Mouse (Mus musculus): ENCODE results near the gene Capn5. TPM values are rescaled to one million over a fixed set of nuclear protein-coding genes. Genes with fewer than 3 reads are reported as not detected.

Gene Capn5
- 13.0 and 14.1 TPM in 2 replicates for polyA plus RNA-seq (2015; fragmentation: Nextera tagmentation; extraction: Ambion mirVana)

DNA sequence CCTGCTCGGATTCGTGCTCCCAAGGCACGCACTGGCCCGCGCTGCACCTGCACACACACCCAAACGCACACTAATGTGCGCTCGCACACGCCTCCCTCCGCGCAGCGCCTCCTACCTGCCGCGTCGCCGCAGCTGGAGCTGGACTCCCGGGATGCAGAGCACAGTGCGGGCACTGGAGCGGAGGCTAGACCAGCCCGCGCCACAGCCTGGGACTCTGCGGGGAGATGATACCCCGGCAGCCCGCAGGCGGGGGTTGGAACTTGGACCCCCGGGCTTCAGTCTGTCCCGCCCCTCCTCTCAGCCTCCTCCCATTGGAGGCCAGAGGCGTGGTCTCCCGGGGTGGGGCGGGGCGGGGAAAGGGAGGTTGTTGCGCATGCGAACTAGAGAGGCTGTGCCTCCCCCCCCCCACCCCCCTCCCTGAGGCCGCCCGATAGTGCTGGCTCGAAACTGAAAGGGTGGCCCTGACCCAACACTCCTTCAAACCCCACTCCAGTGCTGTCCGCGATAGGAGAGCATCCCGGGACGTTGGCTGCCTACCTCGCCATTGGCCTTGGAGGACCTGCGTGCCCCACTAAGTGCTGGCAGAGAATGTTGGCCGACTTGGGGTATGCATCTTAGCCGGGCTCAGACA is at the start of gene Capn5:
TSS of gene Capn5 (minus strand) at position 346 of the 631 bp plus-strand sequence.
- WGBS (ENCODE audit: insufficient replicate concordance) = under 1% methylated on average over 42 of the region's 44 CpGs
- peaks cover 55% of the 10 kb centered on the region for H3K4me1 ChIP-seq (ENCODE audit: control insufficient read depth, low read depth, low read length)

DNA sequence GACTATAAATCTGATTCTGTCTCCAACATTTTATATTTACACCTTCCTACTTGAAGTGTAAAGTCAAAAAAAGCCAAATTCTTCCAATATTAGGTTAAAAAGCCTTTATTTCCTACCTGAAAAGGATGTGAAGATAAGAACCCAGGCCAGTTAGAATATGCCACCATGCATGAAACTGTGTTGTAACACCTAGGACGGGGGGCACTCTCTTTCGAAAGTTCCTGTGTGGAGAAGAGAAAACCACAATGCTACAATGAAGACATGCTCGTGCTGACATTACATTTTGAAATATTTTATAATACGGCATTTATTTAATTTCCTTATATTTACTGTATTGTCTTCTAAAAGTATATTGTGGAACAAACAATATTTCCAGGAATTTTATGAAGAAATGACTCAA is 45.7 kb upstream of the Capn5 start:
- no peak overlapping the region for H3K4me3 ChIP-seq (ENCODE audit: low read depth, low read length)
- WGBS (ENCODE audit: insufficient replicate concordance) = 65% methylated on average over 4 of the region's 4 CpGs
- no peak overlapping the region for H3K27ac ChIP-seq (ENCODE audit: low read length)
- no peaks in the 10 kb centered on the region for H3K4me1 ChIP-seq (ENCODE audit: control insufficient read depth, low read depth, low read length)
- H3K36me3 ChIP-seq (ENCODE audit: control insufficient read depth, insufficient read depth) = no peaks in the 10 kb centered on the region; the same call in 1 of the 2 replicates
- H3K9ac ChIP-seq (ENCODE audit: low read depth, low read length) = no peak overlapping the region
- H3K9me3 ChIP-seq (replicated peaks; ENCODE audit: control insufficient read depth, low read length) = no peaks in the 10 kb centered on the region
- ATAC-seq (ENCODE audit: low read depth) = no peak
- no peaks in the 10 kb centered on the region for H3K27me3 ChIP-seq (ENCODE audit: control insufficient read depth, insufficient read depth, low read depth, low read length)
- no peak overlapping the region for H3K4me2 ChIP-seq (ENCODE audit: low read depth, low read length)

More for the DNA sequence above, at the start of gene Capn5:
- Histone ChIP-seq H3K4me2 (ENCODE audit: low read depth, low read length) (peak within 1 kb of the TSS; percentile 92), H3K27me3 (ENCODE audit: control insufficient read depth, insufficient read depth, low read depth, low read length) (no peaks in the 10 kb centered on the region), H3K27ac (ENCODE audit: low read length) (peak within 1 kb of the TSS; percentile 92), H3K9ac (ENCODE audit: low read depth, low read length) (peak within 1 kb of the TSS; percentile 89), H3K36me3 (ENCODE audit: control insufficient read depth, insufficient read depth) (no peaks in the 10 kb centered on the region), H3K4me3 (ENCODE audit: low read depth, low read length) (peak within 1 kb of the TSS; percentile 93), H3K9me3 (replicated peaks; ENCODE audit: control insufficient read depth, low read length) (no peaks in the 10 kb centered on the region)
- peak; percentile 69 for ATAC-seq (ENCODE audit: low read depth)

DNA sequence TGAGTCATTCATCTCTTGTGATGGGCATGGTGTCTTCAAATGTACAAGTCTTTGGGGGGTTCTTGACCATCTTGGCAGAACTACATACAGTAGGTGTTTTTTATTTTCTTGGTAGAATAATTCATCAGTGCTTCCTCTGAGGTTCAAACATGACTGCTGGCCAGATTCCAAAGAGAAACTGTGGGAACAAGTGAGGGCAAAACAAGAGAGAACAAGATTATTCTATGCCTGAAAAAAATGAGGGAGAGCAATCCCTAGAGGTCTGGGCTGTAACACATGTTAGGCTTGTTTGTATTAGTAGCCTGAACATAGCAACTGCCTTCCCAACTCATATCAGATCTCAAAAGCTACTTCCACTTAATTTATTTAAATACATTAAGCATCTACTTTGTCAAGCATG is 38.6 kb upstream of the Capn5 start:
- H3K36me3 ChIP-seq (ENCODE audit: control insufficient read depth, insufficient read depth) = peaks cover 3% of the 10 kb centered on the region; the same call in 1 of the 2 replicates
- no peaks in the 10 kb centered on the region for H3K4me1 ChIP-seq (ENCODE audit: control insufficient read depth, low read depth, low read length)
- no peak for ATAC-seq (ENCODE audit: low read depth)
- H3K4me2 ChIP-seq (ENCODE audit: low read depth, low read length) = no peak overlapping the region
- H3K9ac ChIP-seq (ENCODE audit: low read depth, low read length) = no peak overlapping the region
- H3K4me3 ChIP-seq (ENCODE audit: low read depth, low read length) = no peak overlapping the region
- no peaks in the 10 kb centered on the region for H3K27me3 ChIP-seq (ENCODE audit: control insufficient read depth, insufficient read depth, low read depth, low read length)
- H3K9me3 ChIP-seq (replicated peaks; ENCODE audit: control insufficient read depth, low read length) = no peaks in the 10 kb centered on the region
- H3K27ac ChIP-seq (ENCODE audit: low read length) = no peak overlapping the region

DNA sequence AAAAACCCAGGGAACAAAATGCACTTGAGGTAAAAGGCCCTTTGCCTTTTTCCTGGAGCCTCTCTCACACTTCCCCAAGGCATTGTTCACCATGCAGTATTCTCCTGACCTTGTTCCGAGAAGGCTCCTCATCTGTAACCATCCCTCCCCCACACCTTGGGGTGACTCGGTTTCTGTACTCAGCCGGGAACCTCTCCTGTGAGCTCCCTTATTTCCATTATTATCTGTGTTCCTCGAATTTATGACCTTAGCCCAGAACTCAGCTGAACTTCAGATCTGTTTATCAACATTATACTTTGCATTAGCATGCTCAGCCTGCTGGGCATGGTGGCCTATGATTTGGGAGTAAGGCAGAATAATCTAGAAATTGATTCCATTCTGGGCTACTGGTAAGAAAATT is 24.9 kb upstream of the Capn5 start:
- Histone ChIP-seq H3K9me3 (replicated peaks; ENCODE audit: control insufficient read depth, low read length) (no peaks in the 10 kb centered on the region), H3K9ac (ENCODE audit: low read depth, low read length) (no peak overlapping the region), H3K4me3 (ENCODE audit: low read depth, low read length) (no peak overlapping the region), H3K27me3 (ENCODE audit: control insufficient read depth, insufficient read depth, low read depth, low read length) (no peaks in the 10 kb centered on the region), H3K4me1 (ENCODE audit: control insufficient read depth, low read depth, low read length) (no peaks in the 10 kb centered on the region), H3K36me3 (ENCODE audit: control insufficient read depth, insufficient read depth) (no peaks in the 10 kb centered on the region), H3K4me2 (ENCODE audit: low read depth, low read length) (no peak overlapping the region), H3K27ac (ENCODE audit: low read length) (no peak overlapping the region)
- ATAC-seq (ENCODE audit: low read depth) = no peak
- WGBS (ENCODE audit: insufficient replicate concordance) = 67% methylated on average over 4 of the region's 4 CpGs

DNA sequence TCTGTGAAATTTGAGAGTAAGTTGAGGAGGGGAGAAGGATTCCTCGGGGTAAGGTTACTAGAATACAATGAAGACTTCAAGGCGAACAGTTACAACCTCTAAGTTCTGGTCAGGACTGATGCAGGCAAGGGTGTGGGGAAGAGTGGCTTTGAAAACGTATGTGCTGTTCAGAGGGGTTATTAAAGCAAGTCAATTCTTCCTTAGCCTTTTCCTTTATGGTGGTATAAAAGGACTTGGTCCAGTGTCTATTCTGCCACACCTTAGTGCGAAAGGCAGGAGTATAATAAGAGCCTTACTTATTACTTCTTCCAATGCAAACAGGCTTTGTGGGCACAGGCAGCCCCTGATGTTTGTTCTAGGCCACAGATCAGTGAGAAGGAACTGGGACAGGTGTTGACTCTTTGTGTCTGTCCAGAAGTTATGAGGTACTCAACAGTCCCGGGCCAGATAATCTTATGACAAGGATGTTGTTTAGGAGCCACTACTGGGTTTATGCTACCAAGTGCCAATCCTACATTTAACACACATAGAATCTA is 23.5 kb upstream of the Capn5 start:
- no peak overlapping the region for H3K27ac ChIP-seq (ENCODE audit: low read length)
- H3K4me1 ChIP-seq (ENCODE audit: control insufficient read depth, low read depth, low read length) = no peaks in the 10 kb centered on the region
- 62% methylated on average over 5 of the region's 5 CpGs for WGBS (ENCODE audit: insufficient replicate concordance)
- H3K9ac ChIP-seq (ENCODE audit: low read depth, low read length) = no peak overlapping the region
- peaks cover 2% of the 10 kb centered on the region for H3K27me3 ChIP-seq (ENCODE audit: control insufficient read depth, insufficient read depth, low read depth, low read length)
- no peaks in the 10 kb centered on the region for H3K36me3 ChIP-seq (ENCODE audit: control insufficient read depth, insufficient read depth)
- no peaks in the 10 kb centered on the region for H3K9me3 ChIP-seq (replicated peaks; ENCODE audit: control insufficient read depth, low read length)
- no peak for ATAC-seq (ENCODE audit: low read depth)
- no peak overlapping the region for H3K4me3 ChIP-seq (ENCODE audit: low read depth, low read length)
- H3K4me2 ChIP-seq (ENCODE audit: low read depth, low read length) = no peak overlapping the region

DNA sequence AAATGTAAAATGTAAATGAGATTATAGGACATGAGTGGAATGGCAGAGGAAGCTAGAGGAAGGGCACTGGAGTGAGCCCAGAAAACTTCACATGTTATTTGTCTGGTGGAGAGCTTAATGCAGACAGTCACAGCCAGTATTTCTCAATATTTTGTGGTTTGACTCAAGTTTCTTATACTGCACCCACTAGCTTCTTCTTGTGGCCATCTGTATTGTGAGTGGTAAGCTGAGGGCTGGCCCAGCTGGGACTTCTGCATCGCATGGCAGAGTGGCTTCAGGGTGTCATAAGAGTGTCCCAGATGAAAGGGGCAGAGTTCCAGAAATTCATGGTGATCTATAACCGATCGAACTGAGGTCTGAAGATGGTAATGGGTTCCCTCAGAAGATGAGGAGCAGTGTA is 22.3 kb upstream of the Capn5 start:
- WGBS (ENCODE audit: insufficient replicate concordance) = 64% methylated on average over 3 of the region's 3 CpGs
- H3K27ac ChIP-seq (ENCODE audit: low read length) = no peak overlapping the region
- H3K4me3 ChIP-seq (ENCODE audit: low read depth, low read length) = no peak overlapping the region
- H3K9me3 ChIP-seq (replicated peaks; ENCODE audit: control insufficient read depth, low read length) = no peaks in the 10 kb centered on the region
- H3K4me1 ChIP-seq (ENCODE audit: control insufficient read depth, low read depth, low read length) = no peaks in the 10 kb centered on the region
- H3K36me3 ChIP-seq (ENCODE audit: control insufficient read depth, insufficient read depth) = no peaks in the 10 kb centered on the region
- no peak overlapping the region for H3K9ac ChIP-seq (ENCODE audit: low read depth, low read length)
- peaks cover 10% of the 10 kb centered on the region for H3K27me3 ChIP-seq (ENCODE audit: control insufficient read depth, insufficient read depth, low read depth, low read length)
- ATAC-seq (ENCODE audit: low read depth) = no peak
- no peak overlapping the region for H3K4me2 ChIP-seq (ENCODE audit: low read depth, low read length)

DNA sequence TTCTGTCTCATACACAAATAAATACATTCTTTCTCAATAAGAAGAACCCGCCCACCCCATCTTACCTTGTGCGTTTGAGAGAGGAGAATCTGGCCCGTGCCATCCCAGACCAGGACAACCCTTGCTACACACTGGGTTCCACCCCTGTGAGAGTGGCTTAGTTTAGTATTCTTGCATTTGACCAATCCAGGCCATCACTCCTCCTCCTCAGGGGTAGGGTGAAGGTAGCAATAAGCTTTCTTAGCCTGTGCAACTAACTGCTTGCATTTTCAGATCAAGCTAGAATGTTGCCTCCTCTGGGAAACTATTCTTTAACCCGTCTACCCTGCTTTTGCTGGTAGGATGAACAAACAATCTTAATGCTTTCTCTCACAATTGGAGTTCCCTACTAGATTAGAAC is 21.3 kb upstream of the Capn5 start, which contains the start of gene B3gnt6:
TSS of gene B3gnt6 (minus strand) at position 101 of the 400 bp plus-strand sequence.
- Histone ChIP-seq H3K36me3 (ENCODE audit: control insufficient read depth, insufficient read depth) (no peaks in the 10 kb centered on the region), H3K9me3 (replicated peaks; ENCODE audit: control insufficient read depth, low read length) (no peaks in the 10 kb centered on the region), H3K9ac (ENCODE audit: low read depth, low read length) (no peak within 1 kb of the TSS), H3K4me1 (ENCODE audit: control insufficient read depth, low read depth, low read length) (peaks cover under 1% of the 10 kb centered on the region), H3K4me3 (ENCODE audit: low read depth, low read length) (no peak within 1 kb of the TSS), H3K4me2 (ENCODE audit: low read depth, low read length) (no peak within 1 kb of the TSS), H3K27me3 (ENCODE audit: control insufficient read depth, insufficient read depth, low read depth, low read length) (peaks cover 20% of the 10 kb centered on the region), H3K27ac (ENCODE audit: low read length) (no peak within 1 kb of the TSS)
- ATAC-seq (ENCODE audit: low read depth) = no peak
- 73% methylated on average over 4 of the region's 4 CpGs for WGBS (ENCODE audit: insufficient replicate concordance)

DNA sequence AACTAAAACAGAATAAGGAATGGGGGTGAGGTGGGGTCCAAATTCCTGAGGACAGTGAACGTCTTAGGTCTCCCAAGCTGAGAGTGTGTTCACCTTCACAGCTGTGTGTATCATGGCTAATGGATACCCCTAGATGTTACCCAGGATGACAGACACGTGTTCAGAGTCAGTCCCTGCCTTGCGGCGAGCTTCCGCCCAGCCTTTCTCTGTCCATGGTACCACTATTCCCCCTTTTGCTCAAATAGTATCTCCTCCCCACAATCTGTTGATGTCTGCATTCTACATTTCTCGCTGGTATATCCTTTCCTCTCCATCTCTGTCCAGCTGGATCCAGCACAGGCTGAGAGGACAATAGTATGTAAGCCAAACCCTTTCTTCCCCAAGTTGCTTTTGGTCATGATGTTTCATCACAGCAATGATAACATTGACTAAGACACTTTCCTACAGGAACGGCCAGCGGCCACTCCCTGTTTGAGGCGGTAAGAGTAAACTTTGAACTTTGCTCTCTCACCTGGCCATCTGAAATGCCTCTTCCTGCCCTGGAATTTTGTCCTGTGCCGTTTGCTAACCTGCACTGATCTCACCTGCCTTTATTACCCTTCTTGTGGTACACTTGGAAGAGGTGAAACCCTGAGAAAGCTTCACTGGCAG is 17.2 kb upstream of the Capn5 start:
- Histone ChIP-seq H3K9me3 (replicated peaks; ENCODE audit: control insufficient read depth, low read length) (no peaks in the 10 kb centered on the region), H3K4me1 (ENCODE audit: control insufficient read depth, low read depth, low read length) (peaks cover 11% of the 10 kb centered on the region), H3K36me3 (ENCODE audit: control insufficient read depth, insufficient read depth) (no peaks in the 10 kb centered on the region), H3K27ac (ENCODE audit: low read length) (no peak overlapping the region), H3K4me2 (ENCODE audit: low read depth, low read length) (no peak overlapping the region), H3K4me3 (ENCODE audit: low read depth, low read length) (no peak overlapping the region), H3K9ac (ENCODE audit: low read depth, low read length) (no peak overlapping the region), H3K27me3 (ENCODE audit: control insufficient read depth, insufficient read depth, low read depth, low read length) (peaks cover 45% of the 10 kb centered on the region)
- WGBS (ENCODE audit: insufficient replicate concordance) = 23% methylated on average over 10 of the region's 10 CpGs
- ATAC-seq (ENCODE audit: low read depth) = no peak
